Mouse (Mus musculus) left cerebral cortex, postnatal 36 days (tissue): ENCODE results near the gene Stard7. TPM values are rescaled to one million over a fixed set of nuclear protein-coding genes. Genes with fewer than 3 reads are reported as not detected.

Source experiments
- DNase-seq, 2 experiments: peaks; one replicate each; pipeline ENCODE4 v3.0.0; 2021 to 2022; ENCODE audit warnings: low spot score in 2 of 2, mixed read lengths in 1 of 2
- intact Hi-C: fragments of 180-260 bp; cut with DNase I; formaldehyde crosslinking; loops from one replicate; pipeline ENCODE4 v1.15.1; 2025
- total RNA-seq, 2 experiments: library from RNA; stranded (reverse); gene quantifications; 2 replicates each; pipeline ENCODE4 v1.2.3; 2021

Gene Stard7
- total RNA-seq, 2 experiments from 2014 or later = 107 to 119 TPM

DNA sequence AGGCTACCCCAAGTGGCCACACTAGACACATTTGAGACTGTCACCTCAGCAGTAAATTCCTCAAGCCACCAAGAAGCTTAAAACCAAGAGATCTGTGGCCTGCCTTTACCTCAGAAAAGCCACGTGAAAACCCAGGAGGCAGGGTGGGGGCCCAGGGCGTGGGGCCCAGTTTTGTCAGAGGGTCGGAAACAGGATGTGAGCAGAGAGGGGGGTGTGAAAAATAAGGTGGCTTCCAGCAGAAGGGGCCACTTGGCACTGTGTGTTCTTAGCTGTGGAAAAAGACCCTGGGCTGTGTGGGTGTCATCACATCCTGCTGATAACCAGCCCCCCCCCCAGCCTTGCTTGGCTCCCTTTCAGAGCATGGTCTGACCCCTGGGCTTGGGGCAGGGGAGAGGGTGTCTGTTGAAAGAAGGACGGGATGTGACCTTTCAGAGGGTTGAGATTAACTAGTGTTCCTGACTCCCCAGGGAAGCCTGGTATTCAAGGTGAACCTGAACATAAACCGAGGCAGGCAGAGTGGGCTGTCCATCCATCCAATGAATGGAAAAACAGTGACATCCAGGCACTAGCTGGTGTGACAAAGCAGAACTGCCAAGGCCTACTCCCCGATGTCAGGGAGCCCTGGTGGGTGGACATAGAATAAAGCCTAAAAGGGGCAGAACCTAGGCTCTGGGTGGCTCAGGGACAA, 44.6 kb downstream of the Stard7 start:
- intact Hi-C loops = no loop called here
- no peak for DNase-seq

DNA sequence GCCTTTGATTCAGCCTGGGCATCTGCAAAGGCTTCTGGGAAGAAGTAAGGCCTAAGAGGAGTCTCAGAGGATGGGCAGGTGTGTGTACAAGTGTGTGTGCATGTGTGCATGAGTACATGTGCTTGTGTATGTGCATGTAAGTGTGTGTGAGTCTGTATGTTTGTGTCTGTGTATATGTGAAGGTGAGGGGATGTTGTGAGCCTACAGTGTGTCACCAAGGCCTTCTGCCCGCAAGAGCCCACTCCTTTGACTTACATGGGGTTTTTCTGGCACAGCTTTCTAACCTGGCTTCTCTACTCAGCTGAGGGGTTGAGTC, 45.1 kb downstream of the Stard7 start:
- intact Hi-C loops = no loop called here
- no peak for DNase-seq

DNA sequence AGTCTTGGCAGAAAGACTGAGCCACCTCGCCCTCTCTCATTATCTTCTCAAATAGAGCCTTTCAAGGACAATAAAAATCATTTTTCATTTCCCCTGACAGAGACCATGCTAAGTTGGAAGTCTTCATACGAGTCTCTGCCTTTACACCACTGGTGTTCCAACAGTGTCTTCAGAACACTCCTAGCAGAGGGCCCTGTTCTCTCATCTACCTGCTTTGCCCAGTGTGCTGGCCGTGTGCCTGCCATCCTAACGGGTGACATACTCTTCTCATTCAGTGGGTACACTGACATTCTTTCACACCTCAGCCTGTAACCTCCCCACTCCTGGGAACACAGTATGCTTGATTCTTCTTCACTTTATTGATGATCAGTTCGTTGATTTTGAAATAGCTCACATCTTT, 46.4 kb downstream of the Stard7 start:
- intact Hi-C loops = no loop called here
- DNase-seq = no peak

DNA sequence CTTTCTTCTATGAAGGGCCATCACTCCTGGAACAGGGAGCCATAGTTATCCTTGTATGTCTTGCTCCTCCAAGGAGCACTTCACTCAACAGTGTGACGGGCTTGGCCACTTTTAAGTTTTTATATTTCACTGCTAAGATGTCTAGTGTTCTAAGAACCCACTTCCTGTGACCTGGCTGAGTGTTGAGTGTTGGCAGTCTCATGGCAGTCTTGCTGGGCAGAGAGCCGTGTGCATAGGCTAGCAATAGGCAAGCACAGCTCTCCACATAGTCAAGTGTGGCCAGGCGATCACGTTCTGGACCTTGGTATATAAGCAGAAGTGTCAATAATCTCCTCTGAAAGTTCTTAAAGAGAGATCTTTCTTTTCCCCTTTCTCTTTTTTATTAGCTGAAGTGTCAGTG, 48.1 kb downstream of the Stard7 start:
- intact Hi-C loops = no loop called here

DNA sequence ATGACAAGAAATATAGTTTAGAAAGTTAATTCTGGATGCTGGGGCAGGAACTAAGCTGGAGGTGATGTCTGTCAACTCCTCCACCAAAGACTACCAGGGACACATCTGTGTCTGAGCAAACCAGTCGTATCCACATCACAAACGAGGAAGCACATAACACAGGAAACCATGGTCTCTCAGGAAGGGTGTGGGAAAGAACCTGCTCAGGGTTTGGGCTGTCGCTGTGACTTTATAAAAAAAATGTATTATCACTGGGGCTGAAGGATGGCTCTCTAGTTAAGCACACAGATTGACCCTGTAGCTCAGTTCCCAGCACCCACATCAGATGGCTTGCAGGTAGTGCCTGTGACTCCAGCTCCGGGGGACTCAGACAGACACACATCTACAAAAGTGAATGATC, 49.1 kb downstream of the Stard7 start:
- intact Hi-C loops = no loop called here
- no peak for DNase-seq

More for the DNA sequence above, 48.1 kb downstream of the Stard7 start:
- DNase-seq = no peak

DNA sequence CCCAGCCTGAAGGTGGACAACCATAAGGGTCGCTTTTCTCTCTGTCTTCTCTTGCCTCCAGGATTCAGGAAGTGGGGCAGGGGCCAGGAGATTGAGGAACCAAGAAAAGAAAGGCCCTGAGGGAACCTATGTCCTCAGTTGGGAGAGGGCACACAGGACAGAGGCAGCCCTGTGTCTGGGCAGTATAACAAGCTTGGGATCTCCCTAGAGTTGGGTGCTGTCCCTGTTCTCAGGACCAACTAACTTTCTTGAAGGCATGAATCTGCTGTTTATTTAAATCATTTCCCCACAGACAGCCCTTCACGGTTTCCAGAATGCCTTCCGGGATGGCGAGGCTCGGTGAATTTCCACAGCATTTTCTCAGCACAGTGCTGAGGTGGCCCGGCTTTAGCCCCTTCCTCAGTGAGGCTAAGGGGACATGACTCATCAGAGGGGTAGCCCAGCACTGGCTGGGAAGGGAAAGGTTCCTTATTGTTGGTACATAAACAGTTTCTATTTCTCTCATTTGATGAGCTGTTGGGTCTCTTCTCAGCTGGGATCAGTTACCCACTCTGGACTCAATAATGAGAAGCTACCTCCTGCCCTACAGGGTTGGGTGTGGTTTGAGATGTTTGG, 52.8 kb downstream of the Stard7 start:
- intact Hi-C loops = no loop called here
- DNase-seq = no peak

DNA sequence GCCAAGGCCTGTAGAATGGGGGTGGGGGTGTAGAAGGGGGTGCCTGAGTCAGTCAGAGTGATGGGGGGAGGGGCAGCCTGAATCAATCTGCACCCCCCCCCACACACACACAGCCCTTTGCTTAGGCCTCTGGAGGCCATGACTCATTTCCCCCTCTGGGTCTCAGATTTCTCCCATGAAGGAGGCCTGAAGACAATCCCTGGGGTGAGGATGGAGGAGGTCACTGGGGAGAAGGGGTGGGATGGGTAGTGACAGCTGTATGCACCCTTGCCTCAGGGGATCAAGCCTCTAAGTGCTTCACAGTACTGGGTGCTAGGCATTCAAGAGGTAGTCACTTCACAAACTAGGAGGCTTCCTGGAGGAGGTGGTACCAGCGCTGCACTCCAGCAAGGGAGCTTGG, 53.6 kb downstream of the Stard7 start:
- intact Hi-C loops = no loop called here
- DNase-seq = no peak

DNA sequence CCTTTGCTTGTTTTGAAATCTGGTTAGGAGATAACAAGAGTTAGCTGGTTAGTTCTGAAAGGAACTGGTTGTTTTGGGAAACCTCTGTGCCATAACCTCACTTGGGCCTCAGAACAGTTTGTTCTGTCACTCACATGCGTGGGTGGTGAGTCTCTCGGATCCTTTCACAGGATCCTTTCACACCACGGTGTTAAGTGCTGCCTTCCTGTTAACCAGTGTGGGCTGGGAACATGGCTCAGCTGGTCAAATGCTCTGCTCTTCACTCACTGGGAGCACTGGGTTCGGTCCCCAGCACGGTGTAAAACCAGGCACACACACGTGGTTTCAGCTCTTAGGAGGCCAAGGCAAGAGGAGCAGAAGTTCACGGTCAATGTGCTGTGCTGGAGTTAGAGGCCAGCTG, 54.4 kb downstream of the Stard7 start:
- no peak for DNase-seq
- intact Hi-C loops = no loop called here

DNA sequence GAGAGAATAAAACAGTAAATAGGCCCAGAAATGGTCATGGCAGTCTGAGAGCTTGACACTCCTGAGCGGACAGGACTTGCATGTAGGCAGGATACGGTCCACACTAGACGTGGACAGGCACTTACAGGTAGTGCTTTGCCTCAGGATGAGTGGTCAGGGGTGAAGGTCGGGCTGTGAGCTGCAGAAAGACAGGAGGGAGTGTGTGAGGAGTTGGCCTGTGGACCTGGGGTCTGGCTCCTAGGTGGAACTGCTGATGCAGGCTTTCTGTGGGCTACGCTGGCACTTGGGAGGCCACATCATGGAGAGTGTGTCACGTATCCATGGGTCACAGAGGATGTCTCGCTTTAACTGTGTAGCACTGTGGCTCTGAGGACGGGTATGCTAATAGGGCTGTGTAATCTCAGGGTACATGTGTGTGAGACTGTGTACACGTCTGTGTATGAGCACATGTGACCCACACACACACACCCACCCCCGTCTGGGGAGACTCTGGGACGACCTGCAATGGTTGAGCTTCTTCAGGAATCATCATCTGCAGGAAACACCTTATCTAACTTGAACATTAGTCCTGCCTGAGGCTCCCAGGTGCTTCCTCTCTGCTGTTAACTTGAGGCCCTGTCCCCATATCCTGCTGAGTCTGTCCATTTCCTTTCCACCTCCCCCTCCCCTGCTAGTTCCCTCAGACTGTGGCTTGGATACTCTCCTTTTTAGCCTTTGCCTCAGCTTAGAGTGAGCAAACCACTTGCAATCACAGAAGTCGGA, 58.3 kb downstream of the Stard7 start:
- no peak for DNase-seq
- intact Hi-C loops = no loop called here

DNA sequence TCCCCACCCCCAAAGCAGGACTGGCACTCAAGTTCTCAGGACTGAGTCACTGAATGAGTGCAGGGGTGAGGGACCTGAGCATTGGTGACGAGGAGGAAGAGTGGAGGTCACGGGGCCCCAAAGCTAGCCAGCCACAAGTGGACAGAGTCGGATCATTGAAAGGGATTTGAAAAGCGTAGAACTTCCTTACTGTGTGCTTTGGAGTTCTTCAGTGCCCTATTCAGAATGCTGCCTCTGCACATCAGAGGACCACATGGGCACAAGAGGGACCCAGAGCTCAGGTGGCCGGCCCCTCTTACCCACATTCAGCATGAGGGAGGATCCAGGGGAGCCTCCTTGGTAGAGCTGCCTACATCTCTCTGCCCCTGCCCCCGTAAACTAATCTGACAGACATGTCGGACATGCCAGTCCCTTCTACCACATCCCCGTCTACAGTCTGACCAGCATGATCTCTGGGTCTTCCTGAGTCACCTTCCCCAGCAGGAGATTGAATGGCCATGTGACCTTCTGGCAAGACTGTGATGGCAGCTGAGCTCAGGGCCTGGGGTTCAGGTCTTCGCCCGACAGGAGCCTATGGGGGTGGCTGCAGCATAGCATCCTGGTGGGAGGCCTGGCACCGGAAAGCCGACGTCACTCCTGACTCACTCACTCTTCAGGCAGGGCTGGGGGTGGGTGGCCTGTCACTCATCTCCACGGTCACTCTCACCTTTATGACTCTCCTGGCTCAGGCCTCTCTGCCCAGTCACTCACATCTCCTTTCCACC, 63.0 kb downstream of the Stard7 start:
- DNase-seq = no peak
- intact Hi-C loops = loop anchor here (10.0 kb wide), 1 partner anchor 168 kb away; no protein-coding TSS in a partner anchor

DNA sequence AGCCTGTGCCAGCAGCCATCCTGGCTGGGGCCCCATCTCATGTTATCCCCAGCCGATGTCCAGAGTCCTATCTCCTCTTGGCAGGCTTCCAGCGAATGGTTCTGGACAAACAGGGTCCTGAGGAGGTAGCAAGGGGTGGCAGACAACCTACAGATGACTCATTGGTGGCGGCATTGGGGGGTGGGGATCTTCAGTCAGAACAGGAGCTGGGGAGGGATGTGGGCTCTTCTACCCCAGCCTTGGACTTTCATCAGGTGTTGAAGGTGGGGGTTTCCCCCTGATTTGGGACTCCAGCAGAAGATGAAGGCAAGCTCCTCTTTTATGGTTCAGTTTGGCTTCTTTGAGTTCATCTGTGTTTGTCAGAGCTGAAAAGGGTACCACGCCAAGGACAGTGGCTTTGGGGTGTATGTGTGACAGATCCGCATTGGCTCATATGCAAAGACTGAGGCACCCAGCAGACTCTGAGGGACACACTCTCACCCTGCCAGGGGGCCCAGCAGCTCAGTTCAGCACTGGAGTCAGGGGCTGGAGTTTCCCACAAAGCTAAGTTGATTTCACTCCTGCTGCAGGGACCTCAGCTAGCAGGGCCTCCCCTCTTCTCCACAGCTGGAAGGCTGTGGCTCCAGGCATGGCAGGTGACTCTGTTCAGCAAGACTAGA, 64.1 kb downstream of the Stard7 start:
- no peak for DNase-seq
- intact Hi-C loops = loop anchor here (10.0 kb wide), 1 partner anchor 169 kb away; no protein-coding TSS in a partner anchor

DNA sequence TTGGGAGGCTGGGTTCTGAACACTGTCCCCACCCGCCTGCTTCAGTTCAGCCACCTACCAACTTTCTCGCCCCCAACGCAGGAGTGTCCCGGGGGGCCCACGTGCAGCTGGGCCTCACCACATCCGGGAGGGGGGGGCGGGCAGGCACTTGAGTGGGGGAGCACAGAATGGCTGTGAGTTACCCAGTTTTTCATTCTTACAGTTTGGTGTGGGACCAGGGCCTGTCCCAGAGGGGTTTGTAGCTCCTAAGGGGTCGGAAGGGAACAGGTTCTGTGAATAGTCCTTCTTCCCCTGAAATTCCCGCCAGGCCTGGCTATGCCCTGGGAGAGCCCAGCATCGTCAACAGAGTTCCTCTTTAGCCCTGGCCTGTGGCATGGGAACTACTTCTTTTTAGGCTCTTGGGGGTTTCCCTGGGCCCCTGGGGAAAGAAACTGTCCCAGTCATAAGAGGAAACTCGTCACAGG, 65.1 kb downstream of the Stard7 start:
- intact Hi-C loops = loop anchor here (10.0 kb wide), 1 partner anchor 170 kb away; no protein-coding TSS in a partner anchor
- DNase-seq = no peak

DNA sequence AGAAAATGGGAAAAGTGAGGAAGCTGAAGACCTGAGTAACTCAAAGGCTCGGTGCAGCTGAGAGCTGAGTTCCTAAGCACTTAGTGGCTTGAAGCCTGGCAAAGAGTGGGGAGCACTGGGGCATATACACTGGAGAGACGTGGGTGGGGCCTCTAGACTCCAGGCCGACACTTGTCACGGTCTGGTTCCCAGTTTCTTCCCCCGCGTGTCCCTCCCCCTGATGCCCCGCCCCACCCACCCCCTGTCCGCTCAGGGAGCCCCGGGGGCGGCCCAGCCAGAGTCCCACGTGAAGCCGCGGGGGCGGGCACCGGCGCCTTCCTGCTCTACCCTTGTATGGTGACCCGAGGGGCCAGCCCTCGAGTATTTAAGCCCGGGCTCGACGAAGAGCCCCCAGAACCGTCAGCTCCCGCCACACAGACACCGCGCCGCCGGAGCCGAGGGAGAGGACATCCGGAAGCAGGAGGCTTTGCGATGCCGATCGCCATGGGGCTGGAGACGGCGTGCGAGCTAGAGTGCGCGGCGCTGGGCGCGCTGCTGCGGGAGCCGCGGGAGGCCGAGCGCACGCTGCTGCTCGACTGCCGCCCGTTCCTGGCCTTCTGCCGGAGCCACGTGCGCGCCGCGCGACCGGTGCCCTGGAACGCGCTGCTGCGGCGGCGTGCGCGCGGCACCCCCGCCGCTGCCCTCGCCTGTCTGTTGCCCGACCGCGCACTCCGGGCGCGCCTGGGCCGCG, 65.9 kb downstream of the Stard7 start, which contains the start of gene Dusp2:
Dusp2 (plus strand) TSS at position 393 of the 730 bp plus-strand sequence.
- peak; percentile 67 to 82 for DNase-seq
- intact Hi-C loops = loop anchor here (10.0 kb wide), 1 partner anchor 171 kb away; no protein-coding TSS in a partner anchor

DNA sequence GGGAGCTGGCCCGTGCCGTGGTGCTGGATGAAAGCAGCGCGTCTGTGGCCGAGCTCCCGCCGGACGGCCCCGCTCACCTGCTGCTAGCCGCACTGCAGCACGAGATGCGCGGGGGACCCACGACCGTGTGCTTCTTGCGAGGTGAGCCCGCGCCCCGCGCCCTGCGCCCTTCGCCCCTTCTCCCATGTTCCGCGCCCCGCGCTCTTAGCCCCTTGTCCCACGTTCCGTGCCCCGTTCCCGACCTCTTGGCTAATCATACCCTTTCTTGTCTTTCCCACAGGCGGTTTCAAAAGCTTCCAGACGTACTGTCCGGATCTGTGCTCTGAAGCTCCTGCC, 66.4 kb downstream of the Stard7 start:
- intact Hi-C loops = loop anchor here (10.0 kb wide), 1 partner anchor 172 kb away; no protein-coding TSS in a partner anchor
- no peak for DNase-seq

DNA sequence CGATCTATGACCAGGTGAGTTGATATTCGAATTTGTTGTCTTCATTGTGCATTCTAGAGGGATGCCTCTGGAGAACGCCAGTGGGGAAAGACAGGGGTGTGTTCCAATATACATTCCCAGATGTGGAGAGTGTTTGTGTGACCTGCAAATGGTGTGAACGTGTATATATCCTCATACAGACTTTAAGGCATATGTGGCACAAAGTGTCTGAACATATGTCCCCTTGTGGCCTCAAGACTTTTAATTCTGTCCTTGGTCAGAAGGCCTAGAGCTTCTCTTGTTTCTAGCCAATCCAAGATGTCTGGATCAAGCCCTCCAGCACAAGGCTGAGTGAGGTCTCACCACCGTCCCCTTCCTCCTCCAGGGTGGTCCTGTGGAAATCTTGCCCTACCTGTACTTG, 66.9 kb downstream of the Stard7 start:
- intact Hi-C loops = loop anchor here (10.0 kb wide), 1 partner anchor 172 kb away; no protein-coding TSS in a partner anchor
- no peak for DNase-seq

DNA sequence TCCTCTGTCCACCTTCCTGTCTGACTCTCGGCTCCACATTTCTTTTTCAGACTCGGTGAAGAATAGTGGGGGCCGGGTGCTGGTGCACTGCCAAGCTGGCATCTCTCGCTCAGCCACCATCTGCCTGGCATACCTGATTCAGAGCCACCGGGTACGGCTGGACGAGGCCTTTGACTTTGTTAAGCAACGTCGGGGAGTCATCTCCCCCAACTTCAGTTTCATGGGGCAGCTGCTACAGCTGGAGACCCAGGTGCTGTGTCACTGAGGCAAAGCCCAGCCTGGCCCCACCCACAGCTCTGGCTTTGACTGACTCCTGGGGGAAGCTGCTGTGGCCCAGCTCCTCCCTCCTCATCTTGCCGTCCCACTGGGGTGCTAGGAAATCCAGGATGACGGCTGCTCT, 67.5 kb downstream of the Stard7 start:
- intact Hi-C loops = loop anchor here (10.0 kb wide), 1 partner anchor 173 kb away; no protein-coding TSS in a partner anchor
- DNase-seq = no peak

DNA sequence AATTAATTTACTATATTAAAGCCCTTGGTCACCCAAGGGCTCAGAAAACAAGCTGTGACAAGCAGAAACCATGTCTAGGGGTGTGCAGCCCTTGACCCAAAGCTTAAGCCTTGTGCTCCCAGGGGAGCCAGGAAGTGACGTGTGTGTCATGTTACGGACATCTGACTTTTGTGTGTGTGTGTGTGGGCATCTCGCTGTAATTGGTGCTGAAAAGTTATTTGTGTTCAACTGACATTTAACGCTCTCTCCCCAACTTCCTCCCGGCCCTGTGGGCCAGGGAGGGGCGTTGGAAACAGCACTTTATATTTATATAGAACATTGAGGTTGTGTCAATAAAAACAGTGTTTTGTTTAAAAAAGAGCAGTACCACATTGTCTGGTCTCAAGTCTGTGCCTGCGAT, 68.0 kb downstream of the Stard7 start:
- no peak for DNase-seq
- intact Hi-C loops = loop anchor here (10.0 kb wide), 1 partner anchor 173 kb away; no protein-coding TSS in a partner anchor

DNA sequence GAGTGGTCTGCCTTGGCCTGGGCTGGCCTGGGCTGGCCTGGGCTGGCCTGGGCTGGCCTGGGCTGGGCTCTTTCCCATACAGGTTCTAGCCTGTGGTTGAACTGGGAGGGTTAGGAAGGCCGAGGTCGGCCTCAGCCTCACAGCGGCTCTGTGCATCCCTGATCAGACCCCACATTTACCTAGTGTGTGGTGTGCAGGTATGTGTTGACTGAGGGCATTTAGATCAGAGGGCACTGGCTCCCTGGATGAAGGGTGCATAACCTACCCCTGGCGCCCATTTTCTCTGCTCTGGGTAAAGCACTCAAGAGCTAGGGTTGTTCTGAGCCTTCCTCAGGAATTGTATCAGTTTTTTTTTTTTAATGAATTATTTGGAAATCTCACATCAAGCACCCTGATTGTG, 68.4 kb downstream of the Stard7 start, which contains the start of gene Astl:
Astl (plus strand) TSS at position 224 of the 400 bp plus-strand sequence.
- DNase-seq = no peak
- intact Hi-C loops = loop anchor here (10.0 kb wide), 1 partner anchor 174 kb away; no protein-coding TSS in a partner anchor
